Mouse (Mus musculus) embryo, embryonic 11 days (tissue): ENCODE results near the gene Sdhb.
A peak's percentile ranks its signal among the peaks of the same experiment; 100 is the strongest.

Experiments
- DNase-seq: peaks from one replicate; pipeline ENCODE4 v3.0.0-alpha.2; 2015

The Sdhb gene

GRCm38 (mm10) chr4:140981605-140982004, 20.6 kb downstream of the Sdhb start:
- no peak for DNase-seq

GRCm38 (mm10) chr4:140982808-140983207, 21.8 kb downstream of the Sdhb start:
- no peak for DNase-seq

- no peak for DNase-seq
Measured at GRCm38 (mm10) chr4:140983442-140983841, 22.4 kb downstream of the Sdhb start.

GRCm38 (mm10) chr4:140984544-140984943, 23.5 kb downstream of the Sdhb start:
- DNase-seq, result no peak

- DNase-seq, result peak; percentile 5
Measured at GRCm38 (mm10) chr4:140986024-140986710, 25.2 kb downstream of the Sdhb start.

- DNase-seq, result peak; percentile 94
Measured at GRCm38 (mm10) chr4:140986711-140987395, 25.9 kb downstream of the Sdhb start, which contains the start of gene Atp13a2. Atp13a2 (plus strand) TSS chr4:140986873.

GRCm38 (mm10) chr4:140987476-140987875, 26.5 kb downstream of the Sdhb start:
- DNase-seq, result no peak

GRCm38 (mm10) chr4:140988706-140989290, 27.8 kb downstream of the Sdhb start:
- no peak for DNase-seq

GRCm38 (mm10) chr4:140989447-140989846, 28.4 kb downstream of the Sdhb start:
- no peak for DNase-seq

GRCm38 (mm10) chr4:140992215-140992614, 31.2 kb downstream of the Sdhb start:
- no peak for DNase-seq

GRCm38 (mm10) chr4:140993846-140994245, 32.8 kb downstream of the Sdhb start:
- DNase-seq, result no peak

GRCm38 (mm10) chr4:140995811-140996210, 34.8 kb downstream of the Sdhb start:
- no peak for DNase-seq

GRCm38 (mm10) chr4:140996812-140997211, 35.8 kb downstream of the Sdhb start:
- no peak for DNase-seq

- DNase-seq, result no peak
Measured at GRCm38 (mm10) chr4:141005983-141006382, 45.0 kb downstream of the Sdhb start.

GRCm38 (mm10) chr4:141008028-141008427, 47.0 kb downstream of the Sdhb start:
- no peak for DNase-seq

GRCm38 (mm10) chr4:141010118-141010517, 49.1 kb downstream of the Sdhb start, which contains the start of gene Mfap2:
Mfap2 (plus strand) TSS chr4:141010418.
- no peak for DNase-seq

- DNase-seq, result peak; percentile 91
Measured at GRCm38 (mm10) chr4:141010526-141010925, 49.5 kb downstream of the Sdhb start.

GRCm38 (mm10) chr4:141010941-141011429, 50.0 kb downstream of the Sdhb start:
- DNase-seq, result peak; percentile 82

- no peak for DNase-seq
Measured at GRCm38 (mm10) chr4:141011556-141012328, 50.7 kb downstream of the Sdhb start.

GRCm38 (mm10) chr4:141012558-141012957, 51.6 kb downstream of the Sdhb start:
- DNase-seq, result no peak

GRCm38 (mm10) chr4:141014114-141014513, 53.1 kb downstream of the Sdhb start:
- no peak for DNase-seq

GRCm38 (mm10) chr4:141014856-141015255, 53.9 kb downstream of the Sdhb start:
- no peak for DNase-seq

GRCm38 (mm10) chr4:141015356-141015755, 54.4 kb downstream of the Sdhb start:
- no peak for DNase-seq
